Mouse (Mus musculus) stomach, embryonic 15.5 days (tissue): ENCODE results near the gene Pde10a. TPM values are rescaled to one million over a fixed set of nuclear protein-coding genes. Genes with fewer than 3 reads are reported as not detected.

ENCODE experiments used
- ATAC-seq: fragments of 200-750 bp; cut with Nextera tagmentation; 2 replicates; pipeline ENCODE4 v1.8.0; 2017; ENCODE audit warnings: low read depth, moderate number of reproducible peaks, moderate TSS enrichment; ENCODE audit not compliant: insufficient read depth, low FRiP score
- H3K27ac ChIP-seq: fragments of 300-500 bp; sonication (generic); 2 replicates; pipeline ENCODE4 v1.5.1; 2015; ENCODE audit warnings: mild to moderate bottlenecking, inconsistent platforms
- H3K27me3 ChIP-seq: fragments of 300-500 bp; sonication (generic); replicated peaks from 2 replicates; pipeline ENCODE4 v1.6.1; 2015; ENCODE audit warnings: inconsistent platforms
- H3K36me3 ChIP-seq: fragments of 300-500 bp; sonication (generic); 2 replicates; pipeline ENCODE4 v1.6.1; 2015; ENCODE audit warnings: inconsistent platforms
- H3K4me1 ChIP-seq: fragments of 300-500 bp; sonication (generic); 2 replicates; pipeline ENCODE4 v1.6.1; 2015; ENCODE audit warnings: inconsistent platforms
- H3K4me2 ChIP-seq: fragments of 300-500 bp; sonication (generic); 2 replicates; pipeline ENCODE4 v1.6.1; 2015; ENCODE audit warnings: mild to moderate bottlenecking, inconsistent platforms
- H3K4me3 ChIP-seq: fragments of 300-500 bp; sonication (generic); replicated peaks from 2 replicates; pipeline ENCODE4 v1.5.1; 2015; ENCODE audit warnings: inconsistent platforms
- H3K9ac ChIP-seq: fragments of 300-500 bp; sonication (generic); 2 replicates; pipeline ENCODE4 v1.6.1; 2015; ENCODE audit warnings: inconsistent platforms
- H3K9me3 ChIP-seq: fragments of 300-500 bp; sonication (generic); 2 replicates; pipeline ENCODE4 v1.6.1; 2016; ENCODE audit warnings: inconsistent platforms
- WGBS: fragments of 180-500 bp; shearing (Covaris S2); methylation state at CpG from one replicate; pipeline ENCODE4 v1.1.7; 2015; 5-methylcytosine and 5-hydroxymethylcytosine counted together
- polyA plus RNA-seq: library from polyadenylated mRNA; unstranded; fragments of >200 nt; fragmentation: Nextera tagmentation; extraction: Ambion mirVana; gene quantifications from 2 replicates; pipeline ENCODE4 v1.2.1, GENCODE M21; 2015

Gene Pde10a
- polyA plus RNA-seq, 1 experiment from 2014 or later, result 1.4 TPM

DNA sequence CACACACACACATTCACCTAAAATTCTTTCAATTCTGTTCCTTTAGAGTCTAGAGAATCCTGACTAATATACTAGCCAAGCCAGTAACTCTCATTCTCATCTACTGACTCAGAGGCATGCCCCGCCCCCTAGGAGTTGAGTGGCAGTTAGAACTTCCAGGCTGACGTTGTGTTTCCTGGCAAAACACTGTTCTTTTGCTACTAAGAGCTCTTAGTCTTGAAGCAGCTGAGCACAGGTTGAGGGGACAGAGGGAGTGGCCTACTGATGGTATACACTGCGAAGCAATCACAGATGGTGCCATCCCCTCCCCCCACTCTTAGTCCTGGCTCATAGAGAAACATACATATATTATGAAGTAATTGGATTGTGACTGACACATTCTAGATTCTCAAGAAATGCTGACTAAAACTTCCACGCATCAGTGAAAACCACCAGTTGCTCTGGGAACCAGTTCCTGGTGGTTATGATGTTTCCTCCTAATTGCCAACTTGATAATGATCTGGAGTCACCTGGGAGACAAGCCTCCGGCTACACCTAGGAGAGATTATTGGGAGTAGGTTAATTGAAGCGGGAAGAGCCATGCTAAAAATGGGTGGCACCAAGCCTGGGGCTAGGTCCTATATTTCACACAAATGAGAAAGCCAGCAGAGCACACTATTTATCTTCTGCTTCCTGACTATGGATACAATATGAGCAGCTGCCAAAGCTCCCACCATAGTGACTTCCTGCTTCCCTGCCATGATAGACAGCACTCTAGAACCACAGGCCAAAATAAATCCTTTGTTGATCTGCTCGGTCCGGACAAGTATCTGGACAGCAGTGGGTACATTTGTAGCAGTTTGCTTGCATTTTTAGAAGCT is 339.7 kb downstream of the Pde10a start:
- Histone ChIP-seq H3K36me3 (no peaks in the 10 kb centered on the region), H3K27me3 (no peaks in the 10 kb centered on the region), H3K9me3 (no peaks in the 10 kb centered on the region), H3K4me1 (peaks cover 4% of the 10 kb centered on the region; the same call in 1 of the 2 replicates), H3K27ac (no peak overlapping the region), H3K4me3 (no peak overlapping the region), H3K4me2 (no peak overlapping the region), H3K9ac (no peak overlapping the region)
- WGBS, result 62% methylated on average over 8 of the region's 8 CpGs
- 0 out of 2 replicates have a peak, but pooled peaks have one; percentile 23 for ATAC-seq

GRCm38 (mm10) chr17:8867331-8868237 is 342.4 kb downstream of the Pde10a start:
- 61% methylated on average over 25 of the region's 25 CpGs for WGBS
- H3K36me3 ChIP-seq, result no peaks in the 10 kb centered on the region
- H3K27me3 ChIP-seq, result no peaks in the 10 kb centered on the region
- ATAC-seq, result no peak
- H3K4me2 ChIP-seq, result no peak overlapping the region
- no peaks in the 10 kb centered on the region for H3K9me3 ChIP-seq
- peaks cover 12% of the 10 kb centered on the region for H3K4me1 ChIP-seq
- H3K9ac ChIP-seq, result no peak overlapping the region
- H3K27ac ChIP-seq, result no peak overlapping the region
- H3K4me3 ChIP-seq, result no peak overlapping the region

GRCm38 (mm10) chr17:8869287-8869686 is 344.1 kb downstream of the Pde10a start:
- no peak overlapping the region for H3K27ac ChIP-seq
- no peak overlapping the region for H3K9ac ChIP-seq
- no peaks in the 10 kb centered on the region for H3K27me3 ChIP-seq
- peaks cover 15% of the 10 kb centered on the region for H3K4me1 ChIP-seq
- H3K9me3 ChIP-seq, result no peaks in the 10 kb centered on the region
- no peak overlapping the region for H3K4me2 ChIP-seq
- H3K36me3 ChIP-seq, result no peaks in the 10 kb centered on the region
- 89% methylated on average over 10 of the region's 10 CpGs for WGBS
- no peak for ATAC-seq
- no peak overlapping the region for H3K4me3 ChIP-seq

GRCm38 (mm10) chr17:8870848-8871247 is 345.7 kb downstream of the Pde10a start:
- Histone ChIP-seq H3K9ac (no peak overlapping the region), H3K9me3 (no peaks in the 10 kb centered on the region), H3K4me1 (peaks cover 15% of the 10 kb centered on the region), H3K4me2 (no peak overlapping the region), H3K4me3 (no peak overlapping the region), H3K27ac (no peak overlapping the region), H3K27me3 (no peaks in the 10 kb centered on the region), H3K36me3 (no peaks in the 10 kb centered on the region)
- ATAC-seq, result no peak
- WGBS, result 74% methylated on average over 7 of the region's 7 CpGs

DNA sequence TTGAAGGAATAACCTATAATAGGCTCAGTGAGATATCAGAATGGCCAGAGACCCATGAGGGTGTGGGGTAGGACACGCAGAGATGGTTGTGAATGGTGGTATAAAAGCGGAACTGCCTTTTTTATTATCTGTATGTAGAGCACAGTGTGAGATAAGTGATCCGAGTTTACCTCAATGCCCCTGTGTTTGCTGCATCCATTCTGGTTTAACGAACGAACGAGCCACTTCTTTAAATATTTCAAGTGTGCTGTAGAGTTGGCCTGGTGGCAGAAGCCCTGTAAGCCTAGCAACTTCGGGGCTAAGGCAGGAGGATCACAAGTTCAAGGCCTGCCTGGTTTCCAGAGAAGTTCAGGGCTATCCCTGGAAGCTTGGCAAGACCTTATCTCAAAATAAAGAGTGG is 346.2 kb downstream of the Pde10a start:
- no peak for ATAC-seq
- 77% methylated on average over 7 of the region's 7 CpGs for WGBS
- Histone ChIP-seq H3K9ac (no peak overlapping the region), H3K9me3 (no peaks in the 10 kb centered on the region), H3K4me1 (peaks cover 15% of the 10 kb centered on the region), H3K27ac (no peak overlapping the region), H3K36me3 (no peaks in the 10 kb centered on the region), H3K4me3 (no peak overlapping the region), H3K27me3 (no peaks in the 10 kb centered on the region), H3K4me2 (no peak overlapping the region)

- Histone ChIP-seq H3K9ac (no peak overlapping the region), H3K27me3 (no peaks in the 10 kb centered on the region), H3K4me1 (peaks cover 15% of the 10 kb centered on the region), H3K9me3 (no peaks in the 10 kb centered on the region), H3K36me3 (no peaks in the 10 kb centered on the region), H3K4me3 (peak overlapping the region; percentile 11; the same call in 1 of the 2 replicates), H3K27ac (no peak overlapping the region), H3K4me2 (peak overlapping the region; percentile 34)
- peak; percentile 57; the same call in 1 of the 2 replicates for ATAC-seq
- 18% methylated on average over 12 of the region's 12 CpGs for WGBS
Observed at GRCm38 (mm10) chr17:8871997-8872593, 346.9 kb downstream of the Pde10a start.

DNA sequence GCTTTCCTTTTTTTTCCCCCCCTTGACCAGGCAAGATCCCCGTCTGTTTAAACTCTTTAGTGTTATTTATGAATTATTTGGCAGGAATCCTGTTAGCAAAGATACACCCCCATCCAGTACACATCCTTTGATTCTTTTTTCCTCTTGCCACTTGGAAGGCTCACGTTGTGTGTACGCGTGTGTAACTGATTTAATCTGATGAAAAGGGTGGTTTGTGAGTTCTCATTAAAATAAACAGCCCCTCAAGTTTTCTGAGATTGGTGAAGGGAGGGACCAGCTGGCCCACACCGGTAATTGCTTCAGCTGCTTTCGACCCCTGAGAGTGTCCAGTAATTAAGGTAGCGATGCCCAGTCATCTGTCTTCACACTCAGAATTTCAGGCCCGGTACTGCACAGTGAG is 347.4 kb downstream of the Pde10a start:
- Histone ChIP-seq H3K4me3 (no peak overlapping the region), H3K4me2 (no peak overlapping the region), H3K9ac (no peak overlapping the region), H3K4me1 (peaks cover 14% of the 10 kb centered on the region), H3K27me3 (no peaks in the 10 kb centered on the region), H3K27ac (no peak overlapping the region), H3K9me3 (no peaks in the 10 kb centered on the region), H3K36me3 (no peaks in the 10 kb centered on the region)
- WGBS, result 39% methylated on average over 8 of the region's 8 CpGs
- ATAC-seq, result no peak

DNA sequence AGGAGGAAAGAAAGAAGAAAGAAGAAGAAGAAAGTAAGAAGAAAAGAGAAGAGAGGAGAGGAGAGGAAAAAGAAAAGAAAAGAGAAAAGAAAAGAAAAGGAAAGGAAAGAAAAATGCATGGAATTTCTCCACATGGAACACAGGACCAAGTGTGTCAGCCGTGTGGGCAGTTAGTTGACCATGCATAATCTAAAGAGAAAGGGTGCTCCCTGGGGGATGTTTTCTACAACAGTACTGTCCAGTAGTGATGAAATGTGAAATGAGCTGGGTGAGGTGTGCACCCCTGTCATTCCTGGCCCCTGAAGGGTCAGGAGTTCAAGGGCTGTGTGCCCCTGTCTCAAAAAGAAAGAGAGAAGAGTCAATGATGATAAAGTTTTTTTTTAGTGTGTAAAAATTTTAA is 352.9 kb downstream of the Pde10a start:
- H3K4me3 ChIP-seq, result no peak overlapping the region
- no peaks in the 10 kb centered on the region for H3K9me3 ChIP-seq
- no peak overlapping the region for H3K27ac ChIP-seq
- ATAC-seq, result no peak
- H3K27me3 ChIP-seq, result no peaks in the 10 kb centered on the region
- 66% methylated on average over 1 of the region's 1 CpGs for WGBS
- no peak overlapping the region for H3K4me2 ChIP-seq
- no peaks in the 10 kb centered on the region for H3K36me3 ChIP-seq
- no peaks in the 10 kb centered on the region for H3K4me1 ChIP-seq
- no peak overlapping the region for H3K9ac ChIP-seq

DNA sequence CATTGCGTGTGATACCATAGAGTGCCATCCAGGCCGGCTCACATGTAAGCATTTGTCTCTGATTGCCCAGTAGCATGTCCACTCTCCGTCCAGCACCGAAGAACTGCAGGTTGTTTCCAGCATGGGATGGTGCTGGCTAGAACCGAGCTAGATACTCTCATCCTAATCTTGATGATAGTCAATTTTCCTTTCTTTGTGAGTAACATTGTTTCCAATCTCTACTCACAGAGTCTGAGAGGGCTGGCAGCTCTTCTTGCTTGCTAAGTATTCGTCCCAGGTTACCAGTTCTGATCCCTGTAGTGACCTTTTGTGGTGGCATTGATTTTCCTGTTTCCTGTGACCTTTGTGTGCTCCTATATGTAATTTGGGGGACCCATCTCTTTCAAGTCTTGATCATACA is 356.5 kb downstream of the Pde10a start:
- no peaks in the 10 kb centered on the region for H3K36me3 ChIP-seq
- H3K9me3 ChIP-seq, result no peaks in the 10 kb centered on the region
- 86% methylated on average over 6 of the region's 6 CpGs for WGBS
- no peaks in the 10 kb centered on the region for H3K27me3 ChIP-seq
- H3K27ac ChIP-seq, result no peak overlapping the region
- no peak overlapping the region for H3K4me2 ChIP-seq
- no peak for ATAC-seq
- no peaks in the 10 kb centered on the region for H3K4me1 ChIP-seq
- H3K4me3 ChIP-seq, result no peak overlapping the region
- H3K9ac ChIP-seq, result no peak overlapping the region

GRCm38 (mm10) chr17:8884691-8885090 is 359.5 kb downstream of the Pde10a start:
- Histone ChIP-seq H3K4me1 (no peaks in the 10 kb centered on the region), H3K4me3 (no peak overlapping the region), H3K4me2 (no peak overlapping the region), H3K27me3 (no peaks in the 10 kb centered on the region), H3K9me3 (no peaks in the 10 kb centered on the region), H3K27ac (no peak overlapping the region), H3K36me3 (no peaks in the 10 kb centered on the region), H3K9ac (no peak overlapping the region)
- WGBS, result 90% methylated on average over 5 of the region's 5 CpGs
- no peak for ATAC-seq

GRCm38 (mm10) chr17:8885830-8886229 is 360.7 kb downstream of the Pde10a start:
- no peaks in the 10 kb centered on the region for H3K9me3 ChIP-seq
- H3K4me3 ChIP-seq, result no peak overlapping the region
- ATAC-seq, result no peak
- 94% methylated on average over 6 of the region's 6 CpGs for WGBS
- no peaks in the 10 kb centered on the region for H3K36me3 ChIP-seq
- H3K27me3 ChIP-seq, result no peaks in the 10 kb centered on the region
- no peak overlapping the region for H3K27ac ChIP-seq
- no peaks in the 10 kb centered on the region for H3K4me1 ChIP-seq
- H3K4me2 ChIP-seq, result no peak overlapping the region
- H3K9ac ChIP-seq, result no peak overlapping the region

GRCm38 (mm10) chr17:8888105-8888504 is 362.9 kb downstream of the Pde10a start:
- no peaks in the 10 kb centered on the region for H3K4me1 ChIP-seq
- H3K27ac ChIP-seq, result no peak overlapping the region
- no peaks in the 10 kb centered on the region for H3K9me3 ChIP-seq
- WGBS, result 65% methylated on average over 9 of the region's 9 CpGs
- no peak for ATAC-seq
- no peak overlapping the region for H3K4me3 ChIP-seq
- H3K27me3 ChIP-seq, result no peaks in the 10 kb centered on the region
- H3K9ac ChIP-seq, result no peak overlapping the region
- H3K4me2 ChIP-seq, result no peak overlapping the region
- no peaks in the 10 kb centered on the region for H3K36me3 ChIP-seq
